Mouse (Mus musculus) testis, adult 2 months (tissue): ENCODE measurements around the gene Cyp2f2. TPM values are rescaled to one million over a fixed set of nuclear protein-coding genes. Genes with fewer than 3 reads are reported as not detected.

Experiments
- H3K27ac ChIP-seq: fragments of 200-500 bp; 2 replicates; pipeline ENCODE4 v1.5.1; 2012; ENCODE audit warnings: low read depth, low read length; ENCODE audit not compliant: control insufficient read depth, insufficient read depth
- H3K27me3 ChIP-seq: fragments of 200-500 bp; 2 replicates; pipeline ENCODE4 v1.6.1; 2012; ENCODE audit warnings: mild to moderate bottlenecking, low read length, moderate library complexity; ENCODE audit not compliant: control insufficient read depth, insufficient read depth
- H3K36me3 ChIP-seq: fragments of 200-500 bp; 2 replicates; pipeline ENCODE4 v1.6.1; 2012; ENCODE audit warnings: mild to moderate bottlenecking, low read length; ENCODE audit not compliant: control insufficient read depth, insufficient read depth
- H3K4me1 ChIP-seq: fragments of 200-500 bp; 2 replicates; pipeline ENCODE4 v1.6.1; 2012; ENCODE audit warnings: low read length; ENCODE audit not compliant: control insufficient read depth, insufficient read depth
- H3K4me3 ChIP-seq: fragments of 200-500 bp; 2 replicates; pipeline ENCODE4 v1.5.1; 2012; ENCODE audit warnings: low read depth, mild to moderate bottlenecking, low read length, moderate library complexity, mixed read lengths; ENCODE audit not compliant: control insufficient read depth
- CTCF ChIP-seq: fragments of 200-500 bp; IDR thresholded peaks from 2 replicates; pipeline ENCODE4 v1.5.1; 2012; ENCODE audit warnings: low read depth, mild to moderate bottlenecking, inconsistent platforms, low read length, moderate library complexity; ENCODE audit not compliant: control insufficient read depth, insufficient read depth, insufficient replicate concordance
- POLR2A ChIP-seq: fragments of 200-500 bp; IDR thresholded peaks from 2 replicates; pipeline ENCODE4 v1.6.1; 2012; ENCODE audit warnings: low read depth, mild to moderate bottlenecking, inconsistent platforms, low read length, moderate library complexity; ENCODE audit not compliant: control insufficient read depth
- polyA plus RNA-seq: library from polyadenylated mRNA; depleted of rRNA; stranded (reverse); fragments of >200 nt; gene quantifications from 2 replicates; pipeline ENCODE4 v1.2.3, GENCODE M21; 2012; rRNA removed

Gene Cyp2f2
- 1.2 and 2.0 TPM in 2 replicates for polyA plus RNA-seq

DNA sequence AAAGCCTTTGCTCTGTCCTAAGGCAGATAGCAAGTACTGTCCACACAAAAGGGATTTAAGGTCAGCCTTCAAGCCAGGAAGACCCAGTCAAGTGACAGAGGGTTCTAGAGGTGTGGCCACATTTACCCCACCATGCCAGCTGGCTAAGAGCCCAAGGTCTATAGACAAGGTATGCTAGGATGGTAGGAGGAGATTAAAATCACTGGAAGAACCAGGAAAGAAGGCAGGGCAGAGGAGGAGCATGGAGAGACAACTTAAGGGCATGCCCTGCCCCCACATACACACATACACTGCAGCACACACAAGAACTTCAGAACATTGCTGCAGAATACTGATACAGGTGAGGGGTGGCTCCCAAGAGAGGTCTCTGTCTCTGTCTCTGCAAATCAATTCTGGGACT, at the start of gene Cyp2f2:
Gene Cyp2f2 (plus strand): TSS at position 234 of the 400 bp plus-strand sequence.
- Histone ChIP-seq H3K27ac (no peak within 1 kb of the TSS), H3K4me1 (no peaks in the 10 kb centered on the region), H3K36me3 (no peaks in the 10 kb centered on the region), H3K27me3 (no peaks in the 10 kb centered on the region), H3K4me3 (no peak within 1 kb of the TSS)
- no peak for TF ChIP-seq CTCF
- TF ChIP-seq POLR2A, result no peak

- Histone ChIP-seq H3K4me1 (no peaks in the 10 kb centered on the region), H3K27me3 (no peaks in the 10 kb centered on the region), H3K36me3 (no peaks in the 10 kb centered on the region), H3K27ac (no peak overlapping the region), H3K4me3 (no peak overlapping the region)
- no peak for TF ChIP-seq CTCF
- no peak for TF ChIP-seq POLR2A
Observed at GRCm38 (mm10) chr7:27078641-27079040, 41.1 kb upstream of the Cyp2f2 start.

GRCm38 (mm10) chr7:27081625-27082024, 38.1 kb upstream of the Cyp2f2 start:
- H3K27ac ChIP-seq, result no peak overlapping the region
- no peaks in the 10 kb centered on the region for H3K36me3 ChIP-seq
- TF ChIP-seq CTCF (no peak), POLR2A (no peak)
- H3K27me3 ChIP-seq, result no peaks in the 10 kb centered on the region
- no peak overlapping the region for H3K4me3 ChIP-seq
- no peaks in the 10 kb centered on the region for H3K4me1 ChIP-seq

GRCm38 (mm10) chr7:27091039-27091438, 28.7 kb upstream of the Cyp2f2 start:
- Histone ChIP-seq H3K27me3 (no peaks in the 10 kb centered on the region), H3K27ac (no peak overlapping the region), H3K4me1 (no peaks in the 10 kb centered on the region), H3K4me3 (no peak overlapping the region), H3K36me3 (no peaks in the 10 kb centered on the region)
- TF ChIP-seq CTCF, result no peak
- no peak for TF ChIP-seq POLR2A

DNA sequence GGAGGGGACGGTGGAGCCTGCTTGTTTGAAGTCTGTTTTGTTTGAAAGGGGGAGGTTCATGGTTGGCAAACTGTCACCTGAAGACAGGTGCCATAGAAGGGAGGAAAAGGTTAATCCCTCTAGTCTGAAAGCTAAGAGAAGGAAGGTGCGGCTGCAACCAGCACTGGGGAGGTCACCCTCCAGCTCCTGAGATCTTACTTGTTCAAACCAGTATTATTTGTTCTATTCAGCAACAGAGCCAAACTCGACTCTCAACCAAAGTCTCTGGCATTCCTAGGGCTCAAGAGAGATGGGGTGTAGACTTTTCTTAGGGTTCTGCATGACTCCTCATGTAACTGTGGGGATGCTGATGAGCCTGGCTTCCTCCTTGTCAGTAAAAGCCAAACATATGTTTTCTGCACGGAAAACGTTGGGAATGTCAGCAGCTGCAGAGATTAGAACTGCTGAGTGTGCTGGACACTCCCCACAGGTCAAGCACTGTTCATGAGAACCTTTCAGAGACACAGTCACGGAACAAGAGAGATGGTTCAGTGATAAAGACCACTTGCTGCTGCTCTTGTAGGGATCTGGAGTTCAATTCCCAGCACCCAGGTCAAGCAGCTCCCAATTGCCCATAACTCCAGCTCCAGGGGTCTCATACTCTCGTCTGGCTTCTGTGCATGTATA, 27.5 kb upstream of the Cyp2f2 start:
- Histone ChIP-seq H3K27me3 (no peaks in the 10 kb centered on the region), H3K4me1 (no peaks in the 10 kb centered on the region), H3K27ac (no peak overlapping the region), H3K4me3 (no peak overlapping the region), H3K36me3 (no peaks in the 10 kb centered on the region)
- no peak for TF ChIP-seq POLR2A
- no peak for TF ChIP-seq CTCF

GRCm38 (mm10) chr7:27092882-27093281, 26.8 kb upstream of the Cyp2f2 start:
- Histone ChIP-seq H3K4me1 (no peaks in the 10 kb centered on the region), H3K27ac (no peak overlapping the region), H3K4me3 (no peak overlapping the region), H3K27me3 (no peaks in the 10 kb centered on the region), H3K36me3 (no peaks in the 10 kb centered on the region)
- TF ChIP-seq POLR2A (no peak), CTCF (no peak)

GRCm38 (mm10) chr7:27104882-27105281, 14.8 kb upstream of the Cyp2f2 start:
- Histone ChIP-seq H3K27ac (no peak overlapping the region), H3K4me1 (no peaks in the 10 kb centered on the region), H3K4me3 (no peak overlapping the region), H3K36me3 (no peaks in the 10 kb centered on the region), H3K27me3 (no peaks in the 10 kb centered on the region)
- no peak for TF ChIP-seq CTCF
- no peak for TF ChIP-seq POLR2A

DNA sequence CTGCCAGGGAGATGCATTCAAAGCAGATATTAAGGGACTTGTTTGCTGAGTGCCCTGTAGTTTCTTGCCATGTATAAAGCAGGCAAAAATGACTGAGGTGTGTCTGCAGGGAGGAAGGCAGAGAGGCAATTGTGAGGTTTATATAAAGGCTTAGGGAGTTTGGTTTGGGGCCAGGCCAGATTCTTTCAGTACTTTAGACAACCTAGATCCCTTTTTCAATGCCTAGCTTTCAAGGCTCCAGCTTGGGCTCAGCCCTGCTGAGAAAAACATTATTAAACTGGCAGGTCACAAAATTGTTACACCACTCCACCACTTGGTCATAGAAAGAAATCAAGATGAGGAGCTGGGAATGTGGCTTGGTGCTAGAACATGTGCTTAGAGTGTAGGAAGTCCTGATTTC, 9.4 kb upstream of the Cyp2f2 start:
- no peaks in the 10 kb centered on the region for H3K27me3 ChIP-seq
- TF ChIP-seq CTCF (no peak), POLR2A (no peak)
- no peaks in the 10 kb centered on the region for H3K4me1 ChIP-seq
- no peak overlapping the region for H3K4me3 ChIP-seq
- no peak overlapping the region for H3K27ac ChIP-seq
- no peaks in the 10 kb centered on the region for H3K36me3 ChIP-seq
